Mouse (Mus musculus) olfactory bulb, adult 2 months (tissue): ENCODE measurements at regions not wholly inside any gene's neighbourhood (a gene's known extent, or its start where the extent isn't known, plus 50 kb on each side); places are given as distances from the start of the nearest gene placed in this dataset.

Source experiments
- CTCF ChIP-seq: fragments of 200-500 bp; IDR thresholded peaks from 2 replicates; pipeline ENCODE4 v1.5.1; 2012; ENCODE audit warnings: low read depth, mild to moderate bottlenecking, low read length, moderate library complexity; ENCODE audit not compliant: insufficient read depth
- POLR2A ChIP-seq: fragments of 200-500 bp; IDR thresholded peaks from 2 replicates; pipeline ENCODE4 v1.6.1; 2012; ENCODE audit warnings: mild to moderate bottlenecking, low read depth, low read length, moderate library complexity; ENCODE audit not compliant: insufficient read depth

DNA sequence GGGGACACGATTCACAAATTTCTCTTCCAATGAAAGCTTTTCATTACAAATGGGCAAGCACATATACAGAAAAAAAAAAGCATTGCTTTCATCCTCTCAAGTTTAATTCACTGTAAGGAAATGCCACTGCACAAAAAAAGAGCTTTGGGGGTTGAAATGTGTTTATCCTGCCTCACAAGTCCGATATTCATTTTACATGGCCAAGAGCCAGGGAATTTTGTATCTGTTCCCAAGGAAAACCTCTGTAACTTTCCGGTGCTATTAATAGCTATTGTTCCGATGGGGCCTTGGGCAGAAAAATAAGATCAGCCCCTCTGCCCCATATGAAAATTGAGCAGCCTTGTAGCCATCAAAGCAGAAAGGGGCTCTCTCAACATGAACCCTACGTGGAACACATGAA, 465.9 kb upstream of the Mki67 start:
- no peak for TF ChIP-seq CTCF
- no peak for TF ChIP-seq POLR2A
